9 mouse cellular contexts compared by ENCODE assay signal in genomic region chrX:159269072-159269471, GRCm38 (mm10). TPM values are rescaled to one million over a fixed set of nuclear protein-coding genes. Genes with fewer than 3 reads are reported as not detected.
DNase-seq lines count a peak whose midpoint lies in the region; ATAC-seq and TF ChIP-seq lines count a peak whose summit lies in the region.
"Had no signal": no experiment of that assay in that cellular context is flagged by ENCODE, and none has a peak within 500 bp of the region (broad histone marks: within the 10 kb centered on the region; RNA-seq: fewer than 3 reads in every experiment).

No protein-coding gene starts in this region.

- DNase-seq in heart, adult 9 months (ENCODE audit: low spot score in 2 of 2), result peak; percentile 2 to 13
- peak; percentile 39 for DNase-seq in testis, postnatal 10 days (ENCODE audit: low spot score)
- DNase-seq in testis, postnatal 14 days (ENCODE audit: low spot score), result no peak
- DNase-seq in brain, embryonic 14.5 days (ENCODE audit: low read depth), result peak; percentile 47
- peak; percentile 33 to 35 for DNase-seq in kidney, postnatal 25 days

- ATAC-seq in heart, embryonic 12.5 days (ENCODE audit: insufficient number of reproducible peaks, low FRiP score), result no peak
- ATAC-seq in neutrophil, adult 5-6 weeks (ENCODE audit: extremely low read depth, insufficient number of reproducible peaks, low FRiP score, poor library complexity, severe bottlenecking), result peak; percentile 87; the same call in 1 of the 2 replicates
- ATAC-seq in forebrain, embryonic 16.5 days, result no peak

- H3K9ac ChIP-seq in heart, embryonic 12.5 days, result no peak overlapping the region
- H3K9ac ChIP-seq in forebrain, embryonic 16.5 days (replicated peaks; ENCODE audit: low read depth, low read length), result no peak overlapping the region
- H3K9ac ChIP-seq: neural tube, embryonic 12.5 days had no signal

- H3K36me3 ChIP-seq in heart, embryonic 12.5 days, result no peaks in the 10 kb centered on the region
- no peaks in the 10 kb centered on the region for H3K36me3 ChIP-seq in forebrain, embryonic 16.5 days (ENCODE audit: control insufficient read depth, insufficient read depth)
- H3K36me3 ChIP-seq: neural tube, embryonic 12.5 days had no signal

- no peaks in the 10 kb centered on the region for H3K9me3 ChIP-seq in heart, embryonic 12.5 days (replicated peaks)
- H3K9me3 ChIP-seq in forebrain, embryonic 16.5 days (ENCODE audit: control insufficient read depth, low read length), result no peaks in the 10 kb centered on the region
- H3K9me3 ChIP-seq: neural tube, embryonic 12.5 days had no signal

- H3K4me1 ChIP-seq in heart, embryonic 12.5 days (replicated peaks), result no peaks in the 10 kb centered on the region
- H3K4me1 ChIP-seq in forebrain, embryonic 16.5 days (replicated peaks; ENCODE audit: control insufficient read depth, insufficient read depth, low read length), result no peaks in the 10 kb centered on the region
- H3K4me1 ChIP-seq: neural tube, embryonic 12.5 days had no signal

- no peak for TF ChIP-seq POLR2A in brain, embryonic 14.5 days (IDR thresholded peaks at IDR 0.05; ENCODE audit: borderline replicate concordance, extremely low read depth, insufficient read depth, insufficient read length, poor library complexity, severe bottlenecking)

- TF ChIP-seq CTCF in brain, embryonic 14.5 days (IDR thresholded peaks at IDR 0.05; ENCODE audit: borderline replicate concordance, extremely low read depth, insufficient read depth, insufficient read length), result peak; percentile 25; the same call in 1 of the 2 replicates

- H3K4me3 ChIP-seq in heart, embryonic 12.5 days, result no peak overlapping the region
- H3K4me3 ChIP-seq in forebrain, embryonic 16.5 days (replicated peaks; ENCODE audit: low read length), result no peak overlapping the region
- H3K4me3 ChIP-seq: neural tube, embryonic 12.5 days had no signal

- no peaks in the 10 kb centered on the region for H3K27me3 ChIP-seq in heart, embryonic 12.5 days (replicated peaks)
- H3K27me3 ChIP-seq in forebrain, embryonic 16.5 days (replicated peaks; ENCODE audit: control insufficient read depth, insufficient read depth, low read length), result no peaks in the 10 kb centered on the region
- H3K27me3 ChIP-seq: neural tube, embryonic 12.5 days had no signal

- no peak overlapping the region for H3K27ac ChIP-seq in heart, embryonic 12.5 days (ENCODE audit: poor library complexity, severe bottlenecking)
- no peak overlapping the region for H3K27ac ChIP-seq in forebrain, embryonic 16.5 days (ENCODE audit: low read length)
- H3K27ac ChIP-seq: neural tube, embryonic 12.5 days had no signal

- H3K4me2 ChIP-seq in heart, embryonic 12.5 days, result no peak overlapping the region
- no peak overlapping the region for H3K4me2 ChIP-seq in forebrain, embryonic 16.5 days (ENCODE audit: low read length)
- H3K4me2 ChIP-seq: neural tube, embryonic 12.5 days had no signal

RNA-seq across cellular contexts. Expression of gene Rps6ka3, which starts 59.0 kb away (rescaled TPM):
- polyA plus RNA-seq in heart, embryonic 12.5 days (2016; fragmentation: Nextera tagmentation; extraction: Ambion mirVana), result 6.1 and 6.4 TPM in 2 replicates
- 19.9 and 24.4 TPM in 2 replicates for polyA plus RNA-seq in brain, embryonic 14.5 days (2012; rRNA removed)
- total RNA-seq in neutrophil, adult 5-6 weeks (2017), result 26.0 and 27.0 TPM in 2 replicates
- 3.7 and 4.6 TPM in 2 replicates for polyA plus RNA-seq in forebrain, embryonic 16.5 days (2015; fragmentation: Nextera tagmentation; extraction: Ambion mirVana)
